Mouse (Mus musculus): ENCODE measurements around the gene Akr1c14. TPM values are rescaled to one million over a fixed set of nuclear protein-coding genes. Genes with fewer than 3 reads are reported as not detected.

Gene Akr1c14
- polyA plus RNA-seq, 1 experiment from 2014 or later, result 2.3 TPM

DNA sequence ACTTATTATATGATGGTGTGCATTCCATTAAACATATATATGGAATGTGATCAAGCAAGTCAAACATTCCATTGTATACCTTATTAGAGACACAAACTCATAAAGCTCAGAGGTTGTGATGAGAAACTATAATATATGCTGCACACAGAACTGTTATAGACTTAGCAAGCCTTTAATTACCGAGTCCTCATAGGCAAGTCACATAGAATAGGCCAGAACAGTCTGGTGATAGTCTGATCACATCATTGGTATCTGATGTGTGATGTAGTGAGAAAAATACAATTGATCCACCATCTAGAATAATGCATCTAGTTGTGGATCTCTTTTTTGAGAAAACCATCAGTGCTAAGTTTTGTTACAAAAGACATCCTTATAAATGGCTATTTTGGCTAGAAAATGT, 82.5 kb downstream of the Akr1c14 start:
- no peak overlapping the region for H3K4me3 ChIP-seq (ENCODE audit: low read depth, low read length)
- no peak overlapping the region for H3K27ac ChIP-seq (ENCODE audit: low read depth, low read length)
- no peak for ATAC-seq (replicated peaks; ENCODE audit: insufficient number of reproducible peaks, low FRiP score, low TSS enrichment)
- H3K27me3 ChIP-seq (ENCODE audit: control insufficient read depth, insufficient read depth, low read length), result no peaks in the 10 kb centered on the region
- H3K36me3 ChIP-seq (ENCODE audit: control insufficient read depth, insufficient read depth, low read length), result no peaks in the 10 kb centered on the region
- H3K9ac ChIP-seq (ENCODE audit: low read depth, low read length), result no peak overlapping the region
- 70% methylated on average over 1 of the region's 1 CpGs for WGBS (ENCODE audit: insufficient replicate concordance)
- no peak overlapping the region for H3K4me2 ChIP-seq
- no peaks in the 10 kb centered on the region for H3K4me1 ChIP-seq (ENCODE audit: control insufficient read depth, insufficient read depth, low read length)
- H3K9me3 ChIP-seq (replicated peaks; ENCODE audit: control insufficient read depth, low read length), result no peaks in the 10 kb centered on the region

DNA sequence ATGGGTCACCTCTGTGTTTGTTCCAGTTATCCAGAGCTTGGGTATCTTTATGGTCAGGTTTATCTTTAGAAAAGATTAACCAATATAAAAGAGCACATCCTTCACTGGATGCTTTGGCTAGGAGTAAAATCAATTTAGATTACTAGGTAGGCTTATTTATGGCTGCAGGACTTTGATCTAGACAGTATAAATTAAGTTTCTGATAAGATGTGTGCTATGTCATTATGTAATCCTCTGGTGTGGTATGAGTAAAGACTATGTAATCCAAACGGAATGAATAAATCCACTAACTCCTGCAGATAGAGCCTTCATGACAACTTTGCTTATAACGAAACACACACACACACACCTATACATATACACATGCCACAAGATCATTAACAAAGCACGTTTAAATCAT, 82.9 kb downstream of the Akr1c14 start:
- H3K4me2 ChIP-seq, result no peak overlapping the region
- 50% methylated on average over 3 of the region's 3 CpGs for WGBS (ENCODE audit: insufficient replicate concordance)
- H3K27ac ChIP-seq (ENCODE audit: low read depth, low read length), result no peak overlapping the region
- no peaks in the 10 kb centered on the region for H3K4me1 ChIP-seq (ENCODE audit: control insufficient read depth, insufficient read depth, low read length)
- no peaks in the 10 kb centered on the region for H3K36me3 ChIP-seq (ENCODE audit: control insufficient read depth, insufficient read depth, low read length)
- no peak for ATAC-seq (replicated peaks; ENCODE audit: insufficient number of reproducible peaks, low FRiP score, low TSS enrichment)
- H3K4me3 ChIP-seq (ENCODE audit: low read depth, low read length), result no peak overlapping the region
- H3K9ac ChIP-seq (ENCODE audit: low read depth, low read length), result no peak overlapping the region
- no peaks in the 10 kb centered on the region for H3K9me3 ChIP-seq (replicated peaks; ENCODE audit: control insufficient read depth, low read length)
- H3K27me3 ChIP-seq (ENCODE audit: control insufficient read depth, insufficient read depth, low read length), result no peaks in the 10 kb centered on the region

DNA sequence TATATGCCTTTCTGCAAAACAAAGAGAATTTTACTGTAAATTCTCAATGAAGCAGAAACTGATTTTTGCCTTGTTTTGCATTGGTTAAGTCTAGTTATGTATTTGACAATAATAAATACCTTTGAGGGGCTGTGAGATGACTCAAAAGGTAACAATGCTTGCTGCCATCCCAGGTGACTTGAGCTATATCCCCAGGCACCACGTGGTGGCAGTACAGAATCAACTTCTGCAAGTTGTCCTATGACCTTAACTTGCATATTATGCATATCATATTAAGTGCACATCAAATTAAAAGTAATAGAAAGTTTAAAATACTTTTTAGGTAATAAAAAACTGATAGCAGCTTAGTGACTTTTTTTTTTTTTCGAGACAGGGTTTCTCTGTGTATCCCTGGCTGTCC, 84.3 kb downstream of the Akr1c14 start:
- 33% methylated on average over 2 of the region's 2 CpGs for WGBS (ENCODE audit: insufficient replicate concordance)
- no peaks in the 10 kb centered on the region for H3K4me1 ChIP-seq (ENCODE audit: control insufficient read depth, insufficient read depth, low read length)
- H3K4me2 ChIP-seq, result no peak overlapping the region
- H3K27ac ChIP-seq (ENCODE audit: low read depth, low read length), result no peak overlapping the region
- H3K36me3 ChIP-seq (ENCODE audit: control insufficient read depth, insufficient read depth, low read length), result no peaks in the 10 kb centered on the region
- ATAC-seq (replicated peaks; ENCODE audit: insufficient number of reproducible peaks, low FRiP score, low TSS enrichment), result no peak
- no peak overlapping the region for H3K9ac ChIP-seq (ENCODE audit: low read depth, low read length)
- no peak overlapping the region for H3K4me3 ChIP-seq (ENCODE audit: low read depth, low read length)
- no peaks in the 10 kb centered on the region for H3K9me3 ChIP-seq (replicated peaks; ENCODE audit: control insufficient read depth, low read length)
- no peaks in the 10 kb centered on the region for H3K27me3 ChIP-seq (ENCODE audit: control insufficient read depth, insufficient read depth, low read length)

Other genes with a start within 250 kb of the Akr1c14 start
- gene Calml3, start 244.7 kb upstream of the Akr1c14 start, polyA plus RNA-seq (2014; fragmentation: Nextera tagmentation; extraction: Ambion mirVana), result 0.11 TPM in 1 of 2 replicates, not detected in the other
- gene Calm4, start 211.3 kb upstream of the Akr1c14 start, polyA plus RNA-seq (2014; fragmentation: Nextera tagmentation; extraction: Ambion mirVana), result not detected in 2 replicates
- not detected in 2 replicates for gene Calm5, start 194.8 kb upstream of the Akr1c14 start, polyA plus RNA-seq (2014; fragmentation: Nextera tagmentation; extraction: Ambion mirVana)
- 47.9 and 51.8 TPM in 2 replicates for gene Net1, start 130.8 kb upstream of the Akr1c14 start, polyA plus RNA-seq (2014; fragmentation: Nextera tagmentation; extraction: Ambion mirVana)
- gene Tubal3, start 130.7 kb upstream of the Akr1c14 start, polyA plus RNA-seq (2014; fragmentation: Nextera tagmentation; extraction: Ambion mirVana), result not detected in 2 replicates
- gene Ucn3, start 103.7 kb upstream of the Akr1c14 start, polyA plus RNA-seq (2014; fragmentation: Nextera tagmentation; extraction: Ambion mirVana), result not detected in 2 replicates
- gene Akr1c18, start 101.6 kb downstream of the Akr1c14 start, polyA plus RNA-seq (2014; fragmentation: Nextera tagmentation; extraction: Ambion mirVana), result not detected in 2 replicates
- gene Akr1c13, start 142.1 kb downstream of the Akr1c14 start, polyA plus RNA-seq (2014; fragmentation: Nextera tagmentation; extraction: Ambion mirVana), result 3.2 and 3.7 TPM in 2 replicates
- 0.68 and 0.93 TPM in 2 replicates for gene Akr1c19, start 179.7 kb downstream of the Akr1c14 start, polyA plus RNA-seq (2014; fragmentation: Nextera tagmentation; extraction: Ambion mirVana)
- 0.44 TPM in 1 of 2 replicates, not detected in the other for gene Akr1c12, start 230.4 kb downstream of the Akr1c14 start, polyA plus RNA-seq (2014; fragmentation: Nextera tagmentation; extraction: Ambion mirVana)